12 mouse cellular contexts compared by ENCODE assay signal in the genomic region with DNA sequence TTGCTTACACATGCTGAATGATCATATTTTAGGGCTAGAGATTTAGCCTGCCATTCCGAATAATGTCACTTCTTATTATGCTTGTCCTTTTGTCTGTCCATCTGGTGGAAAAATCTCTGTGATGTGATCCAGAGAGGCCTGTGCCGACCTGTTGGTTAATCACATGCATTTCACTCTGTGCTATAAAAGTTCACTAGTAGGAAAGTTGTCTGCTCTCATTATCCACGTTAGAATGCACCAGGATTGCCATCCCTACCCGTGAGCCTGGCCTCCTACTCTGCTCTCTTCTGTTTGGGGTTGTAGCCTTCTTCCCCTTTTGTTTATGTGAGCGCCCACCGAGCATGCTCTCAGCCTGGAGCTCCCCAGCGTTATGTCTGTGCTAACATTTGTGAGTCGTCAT.
"Had no signal": no experiment of that assay in that cellular context is flagged by ENCODE, and none has a peak within 500 bp of the region (broad histone marks: within the 10 kb centered on the region; RNA-seq: fewer than 3 reads in every experiment).

No protein-coding gene starts in this region.

- H3K27ac ChIP-seq: left cerebral cortex, adult 2 months; limb, embryonic 15.5 days; liver, embryonic 12.5 days; neural tube, embryonic 15.5 days had no signal

- H3K4me2 ChIP-seq: limb, embryonic 15.5 days; liver, embryonic 12.5 days; lung, embryonic 14.5 days; neural tube, embryonic 15.5 days had no signal

- DNase-seq: kidney, adult 2 months; kidney, postnatal 25 days; lung, postnatal 14 days; right cerebral cortex, postnatal 4 days; spleen, adult 18-20 months; thymus, postnatal 14 days had no signal

- H3K4me1 ChIP-seq: limb, embryonic 15.5 days; liver, embryonic 12.5 days had no signal

- H3K9me3 ChIP-seq: limb, embryonic 15.5 days; liver, embryonic 12.5 days; neural tube, embryonic 15.5 days had no signal

- H3K4me3 ChIP-seq: left cerebral cortex, adult 2 months; limb, embryonic 15.5 days; liver, embryonic 12.5 days; myocyte; neural tube, embryonic 15.5 days had no signal

- ATAC-seq: liver, embryonic 12.5 days had no signal

- H3K9ac ChIP-seq: limb, embryonic 15.5 days; liver, embryonic 12.5 days; lung, embryonic 14.5 days; neural tube, embryonic 15.5 days had no signal

- H3K36me3 ChIP-seq: limb, embryonic 15.5 days; liver, embryonic 12.5 days; neural tube, embryonic 15.5 days had no signal

- H3K27me3 ChIP-seq: limb, embryonic 15.5 days; liver, embryonic 12.5 days; neural tube, embryonic 15.5 days had no signal
